ENCODE assay signal across 19 mouse cellular contexts in the genomic region with DNA sequence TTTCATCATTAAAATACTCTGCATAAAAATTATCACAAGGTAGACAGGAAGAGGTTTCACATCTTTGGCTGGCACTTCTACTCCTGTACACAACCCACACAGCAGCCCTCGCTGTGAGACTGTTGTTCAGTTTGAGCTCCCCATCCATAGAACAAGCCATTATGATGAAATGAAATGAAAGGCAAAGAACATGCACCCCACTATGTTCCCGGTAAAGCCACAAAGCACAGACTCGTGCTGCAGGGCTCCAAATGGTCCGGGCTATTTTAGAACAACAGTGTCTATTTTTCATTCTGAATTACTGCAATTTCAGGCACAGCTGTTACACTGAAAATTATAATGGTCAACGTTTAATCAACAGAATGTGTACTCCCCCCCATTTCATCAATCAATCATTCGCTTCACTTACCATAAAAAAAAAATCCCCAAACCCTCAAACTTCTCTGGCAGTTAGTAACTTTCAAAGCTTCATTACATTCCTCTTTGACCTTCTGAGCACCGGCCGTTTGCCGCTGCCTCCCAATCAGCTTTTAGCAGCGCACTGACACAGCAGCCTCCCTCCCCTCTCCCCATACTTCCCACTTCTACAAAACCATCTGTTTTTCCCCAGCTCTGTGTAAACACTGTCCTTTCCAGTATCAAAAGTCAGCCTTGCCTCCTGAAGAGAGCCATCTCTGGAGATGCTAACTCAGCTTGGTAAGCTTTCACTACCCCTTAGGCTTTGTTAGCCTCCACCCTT.
A peak's percentile ranks its signal among the peaks of the same experiment; 100 is the strongest.
DNase-seq lines count a peak whose midpoint lies in the region; ATAC-seq and TF ChIP-seq lines count a peak whose summit lies in the region.
"Had no signal": no experiment of that assay in that cellular context is flagged by ENCODE, and none has a peak within 500 bp of the region (broad histone marks: within the 10 kb centered on the region; RNA-seq: fewer than 3 reads in every experiment).

No protein-coding gene starts in this region.

- no peaks in the 10 kb centered on the region for H3K9me3 ChIP-seq in lung, embryonic 14.5 days (ENCODE audit: low read depth, low read length)
- H3K9me3 ChIP-seq in lung, postnatal 0 days (ENCODE audit: low read length), result no peaks in the 10 kb centered on the region
- H3K9me3 ChIP-seq in forebrain, postnatal 0 days (ENCODE audit: low read length), result no peaks in the 10 kb centered on the region
- H3K9me3 ChIP-seq: liver, embryonic 12.5 days; lung, embryonic 15.5 days had no signal

- no peaks in the 10 kb centered on the region for H3K4me1 ChIP-seq in kidney, adult 2 months (ENCODE audit: control insufficient read depth, insufficient read depth, low read length)
- 0 out of 2 replicates have a peak, but pooled peaks cover 3% of the 10 kb centered on the region for H3K4me1 ChIP-seq in lung, embryonic 14.5 days (ENCODE audit: insufficient read depth)
- H3K4me1 ChIP-seq in lung, postnatal 0 days (ENCODE audit: insufficient read depth, low read depth, low read length), result no peaks in the 10 kb centered on the region
- no peaks in the 10 kb centered on the region; the same call in 1 of the 2 replicates for H3K4me1 ChIP-seq in forebrain, postnatal 0 days (ENCODE audit: insufficient read depth)
- H3K4me1 ChIP-seq: liver, embryonic 12.5 days; lung, embryonic 15.5 days had no signal

- 28% methylated on average over 10 of the region's 10 CpGs for WGBS in kidney, adult 2 months
- 28% methylated on average over 10 of the region's 10 CpGs for WGBS in lung, embryonic 14.5 days
- WGBS in lung, postnatal 0 days, result 35% methylated on average over 10 of the region's 10 CpGs
- 25% methylated on average over 10 of the region's 10 CpGs for WGBS in forebrain, postnatal 0 days

- no peak for ATAC-seq in lung, embryonic 14.5 days (ENCODE audit: insufficient read depth)
- no peak for ATAC-seq in lung, postnatal 0 days
- peak; percentile 78; the same call in 1 of the 2 replicates for ATAC-seq in forebrain, postnatal 0 days
- ATAC-seq: intestine, postnatal 0 days; liver, embryonic 12.5 days had no signal

- TF ChIP-seq POLR2A in kidney, adult 2 months (IDR thresholded peaks at IDR 0.05; ENCODE audit: low read depth, low read length), result no peak

- no peaks in the 10 kb centered on the region for H3K27me3 ChIP-seq in kidney, adult 2 months (replicated peaks; ENCODE audit: control insufficient read depth, insufficient read depth, low read length)
- no peaks in the 10 kb centered on the region for H3K27me3 ChIP-seq in lung, embryonic 14.5 days (ENCODE audit: insufficient read depth, low read length)
- H3K27me3 ChIP-seq in lung, postnatal 0 days (replicated peaks; ENCODE audit: insufficient read depth, low read length), result no peaks in the 10 kb centered on the region
- no peaks in the 10 kb centered on the region for H3K27me3 ChIP-seq in forebrain, postnatal 0 days (ENCODE audit: insufficient read depth, low read length)
- H3K27me3 ChIP-seq: liver, embryonic 12.5 days; lung, embryonic 15.5 days had no signal

- no peak overlapping the region for H3K9ac ChIP-seq in lung, embryonic 14.5 days
- no peak overlapping the region for H3K9ac ChIP-seq in lung, postnatal 0 days (replicated peaks; ENCODE audit: low read depth)
- no peak overlapping the region for H3K9ac ChIP-seq in forebrain, postnatal 0 days
- H3K9ac ChIP-seq: hindbrain, embryonic 14.5 days; liver, embryonic 12.5 days; lung, embryonic 15.5 days had no signal

- no peak for TF ChIP-seq CTCF in kidney, adult 2 months (conservative IDR thresholded peaks at IDR 0.05; ENCODE audit: insufficient read depth, insufficient read length, low read depth, low read length)
- TF ChIP-seq CTCF in lung, embryonic 14.5 days (IDR thresholded peaks at IDR 0.05; ENCODE audit: low read depth), result no peak
- TF ChIP-seq CTCF in lung, postnatal 0 days (IDR thresholded peaks at IDR 0.05), result no peak
- TF ChIP-seq CTCF in forebrain, postnatal 0 days (IDR thresholded peaks at IDR 0.05; ENCODE audit: low read depth), result no peak

- H3K27ac ChIP-seq in kidney, adult 2 months (ENCODE audit: insufficient read depth, low read depth, low read length), result no peak overlapping the region
- no peak overlapping the region for H3K27ac ChIP-seq in lung, embryonic 14.5 days (ENCODE audit: low read depth)
- H3K27ac ChIP-seq in lung, postnatal 0 days (ENCODE audit: low read length), result no peak overlapping the region
- H3K27ac ChIP-seq in forebrain, postnatal 0 days (ENCODE audit: low read depth, low read length), result no peak overlapping the region
- H3K27ac ChIP-seq: hindbrain, embryonic 14.5 days; liver, embryonic 12.5 days; lung, embryonic 15.5 days had no signal

- no peaks in the 10 kb centered on the region for H3K36me3 ChIP-seq in kidney, adult 2 months (ENCODE audit: control insufficient read depth, insufficient read depth, low read length)
- H3K36me3 ChIP-seq in lung, embryonic 14.5 days (ENCODE audit: insufficient read depth), result no peaks in the 10 kb centered on the region
- H3K36me3 ChIP-seq in lung, postnatal 0 days (ENCODE audit: insufficient read depth, low read length), result no peaks in the 10 kb centered on the region
- H3K36me3 ChIP-seq in forebrain, postnatal 0 days (ENCODE audit: insufficient read depth), result no peaks in the 10 kb centered on the region
- H3K36me3 ChIP-seq: liver, embryonic 12.5 days; lung, embryonic 15.5 days had no signal

- DNase-seq in embryo, embryonic 11 days, result peak; percentile 24
- no peak for DNase-seq in embryo, embryonic 9.5 days (ENCODE audit: extremely low spot score)
- peak; percentile 13 for DNase-seq in kidney, postnatal 10 days
- DNase-seq in kidney, adult 2 months, result no peak
- DNase-seq in lung, embryonic 14.5 days, result peak; percentile 20
- no peak for DNase-seq in lung, postnatal 0 days (ENCODE audit: low spot score)
- DNase-seq in forebrain, postnatal 0 days, result peak; percentile 23
- no peak for DNase-seq in cerebellum, adult 9-11 months
- DNase-seq: adrenal gland, adult 8-10 months; cerebellum, adult 18-20 months; heart, postnatal 14 days; left cerebral cortex, postnatal 4 days; midbrain, embryonic 14.5 days; spleen, adult 18-20 months had no signal

- no peak overlapping the region for H3K4me3 ChIP-seq in kidney, adult 2 months (ENCODE audit: insufficient read depth, low read depth, low read length)
- no peak overlapping the region for H3K4me3 ChIP-seq in lung, embryonic 14.5 days (ENCODE audit: low read depth, low read length)
- H3K4me3 ChIP-seq in lung, postnatal 0 days (ENCODE audit: low read depth, low read length), result no peak overlapping the region
- no peak overlapping the region for H3K4me3 ChIP-seq in forebrain, postnatal 0 days (ENCODE audit: low read depth, low read length)
- H3K4me3 ChIP-seq: liver, embryonic 12.5 days; lung, embryonic 15.5 days had no signal

- no peak for TF ChIP-seq EP300 in lung, postnatal 0 days (IDR thresholded peaks at IDR 0.05)

- no peak overlapping the region for H3K4me2 ChIP-seq in lung, embryonic 14.5 days
- H3K4me2 ChIP-seq in lung, postnatal 0 days (replicated peaks; ENCODE audit: low read depth, low read length), result no peak overlapping the region
- H3K4me2 ChIP-seq in forebrain, postnatal 0 days (ENCODE audit: low read depth), result no peak overlapping the region
- H3K4me2 ChIP-seq: heart, embryonic 11.5 days; hindbrain, embryonic 14.5 days; liver, embryonic 12.5 days; lung, embryonic 15.5 days had no signal

Comparison
In these comparisons a context has a peak if more than half of its experiments do, and no peak if none do; other contexts are left out.
1. DNase-seq: peak in embryo, embryonic 11 days (single experiment), kidney, postnatal 10 days (single experiment), lung, embryonic 14.5 days (single experiment) and forebrain, postnatal 0 days (single experiment); none in embryo, embryonic 9.5 days (single experiment), kidney, adult 2 months (single experiment), lung, postnatal 0 days (single experiment) and cerebellum, adult 9-11 months (single experiment).